Mouse (Mus musculus) MEL (cell line): ENCODE results near the gene Pofut1. TPM values are rescaled to one million over a fixed set of nuclear protein-coding genes. Genes with fewer than 3 reads are reported as not detected.

Source experiments
- DNase-seq: peaks from one replicate; pipeline ENCODE4 v3.0.0; 2011; ENCODE audit warnings: low read depth, low spot score
- H3K27ac ChIP-seq: 2 replicates; pipeline ENCODE4 v1.5.1; 2012; ENCODE audit warnings: low read depth, mild to moderate bottlenecking, control low read depth, low read length, moderate library complexity; ENCODE audit not compliant: control insufficient read depth
- H3K27me3 ChIP-seq, 2 experiments: fragments of 150-350 bp in 1 of 2; sonication (generic) in 1 of 2; 2 replicates each; pipeline ENCODE4 v1.6.1; 2012; ENCODE audit warnings: low read length in 2 of 2, mild to moderate bottlenecking in 2 of 2, improper control_type of control experiment in 1 of 2, moderate library complexity in 1 of 2; ENCODE audit not compliant: insufficient read depth in 2 of 2, control insufficient read depth in 1 of 2
- H3K36me3 ChIP-seq, 2 experiments: 2 replicates each; pipeline ENCODE4 v1.6.1; 2012 to 2014; ENCODE audit warnings: low read length in 2 of 2, improper control_type of control experiment in 1 of 2, inconsistent platforms in 1 of 2, mild to moderate bottlenecking in 1 of 2; ENCODE audit not compliant: insufficient read depth in 2 of 2, control insufficient read depth in 1 of 2
- H3K4me1 ChIP-seq, 2 experiments: fragments of 150-350 bp in 1 of 2; sonication (generic) in 1 of 2; 2 replicates each; pipeline ENCODE4 v1.6.1; 2012; ENCODE audit warnings: low read length in 2 of 2, improper control_type of control experiment in 1 of 2, mild to moderate bottlenecking in 1 of 2; ENCODE audit not compliant: insufficient read depth in 2 of 2, control insufficient read depth in 1 of 2
- H3K4me3 ChIP-seq, 2 experiments: fragments of 150-350 bp in 1 of 2; sonication (generic) in 1 of 2; 2 replicates each; pipeline ENCODE4 v1.5.1; 2012; ENCODE audit warnings: low read depth in 2 of 2, low read length in 2 of 2, mild to moderate bottlenecking in 2 of 2, moderate library complexity in 2 of 2, control low read depth in 1 of 2, improper control_type of control experiment in 1 of 2; ENCODE audit not compliant: control insufficient read depth in 1 of 2, insufficient read depth in 1 of 2
- H3K79me2 ChIP-seq: 2 replicates; pipeline ENCODE4 v1.6.1; 2012; ENCODE audit warnings: mild to moderate bottlenecking, low read length, moderate library complexity; ENCODE audit not compliant: control insufficient read depth, poor library complexity, insufficient read depth
- H3K9ac ChIP-seq: 2 replicates; pipeline ENCODE4 v1.6.1; 2012; ENCODE audit warnings: low read depth, mild to moderate bottlenecking, control low read depth, low read length, moderate library complexity; ENCODE audit not compliant: control insufficient read depth, poor library complexity, severe bottlenecking
- H3K9me3 ChIP-seq: fragments of 150-350 bp; sonication (generic); replicated peaks from 2 replicates; pipeline ENCODE4 v1.6.1; 2012; ENCODE audit warnings: mild to moderate bottlenecking, low read length, improper control_type of control experiment, moderate library complexity; ENCODE audit not compliant: insufficient read depth
- BHLHE40 ChIP-seq: IDR thresholded peaks from 2 replicates; pipeline ENCODE4 v1.6.1; 2012; ENCODE audit warnings: low read depth, mild to moderate bottlenecking, inconsistent platforms, low read length, improper control_type of control experiment, borderline replicate concordance
- CTCF ChIP-seq, 3 experiments: IDR thresholded peaks in 2 of 3; conservative IDR thresholded peaks in 1 of 3; 2 replicates each; pipeline ENCODE4 v1.5.1; 2011 to 2012; ENCODE audit warnings: low read length in 3 of 3, low read depth in 2 of 3, mild to moderate bottlenecking in 2 of 3, improper control_type of control experiment in 1 of 3, inconsistent platforms in 1 of 3, mixed read lengths in 1 of 3, moderate library complexity in 1 of 3; ENCODE audit not compliant: control insufficient read depth in 1 of 3, insufficient read depth in 1 of 3, poor library complexity in 1 of 3, severe bottlenecking in 1 of 3
- E2F4 ChIP-seq: IDR thresholded peaks from 2 replicates; pipeline ENCODE4 v1.6.1; 2011; ENCODE audit warnings: low read depth, low read length, improper control_type of control experiment, borderline replicate concordance
- EP300 ChIP-seq, 2 experiments: IDR thresholded peaks; 2 replicates each; pipeline ENCODE4 v1.6.1; 2011; ENCODE audit warnings: improper control_type of control experiment in 2 of 2, low read length in 2 of 2, low read depth in 1 of 2, mild to moderate bottlenecking in 1 of 2
- GABPA ChIP-seq: IDR thresholded peaks from 2 replicates; pipeline ENCODE4 v1.6.1; 2012; ENCODE audit warnings: low read depth, mild to moderate bottlenecking, inconsistent platforms, low read length, improper control_type of control experiment, moderate library complexity
- GATA1 ChIP-seq: IDR thresholded peaks from 2 replicates; pipeline ENCODE4 v1.6.1; 2011; ENCODE audit warnings: low read depth, low read length, improper control_type of control experiment
- MAFK ChIP-seq: IDR thresholded peaks from 2 replicates; pipeline ENCODE4 v1.6.1; 2011; ENCODE audit warnings: low read depth, mild to moderate bottlenecking, low read length, improper control_type of control experiment, borderline replicate concordance
- MAZ ChIP-seq: IDR thresholded peaks from 2 replicates; pipeline ENCODE4 v1.6.1; 2012; ENCODE audit warnings: low read depth, mild to moderate bottlenecking, inconsistent platforms, low read length, improper control_type of control experiment
- MEF2A ChIP-seq: IDR thresholded peaks from 2 replicates; pipeline ENCODE4 v1.6.1; 2014; ENCODE audit warnings: low read depth, mild to moderate bottlenecking, inconsistent platforms, low read length, improper control_type of control experiment; ENCODE audit not compliant: poor library complexity, insufficient replicate concordance, severe bottlenecking; ENCODE audit errors: extremely low read depth
- MXI1 ChIP-seq: IDR thresholded peaks from 2 replicates; pipeline ENCODE4 v1.6.1; 2011; ENCODE audit warnings: mild to moderate bottlenecking, low read depth, low read length, improper control_type of control experiment
- MYB ChIP-seq: IDR thresholded peaks from 2 replicates; pipeline ENCODE4 v1.6.1; 2011; ENCODE audit warnings: mild to moderate bottlenecking, low read depth, low read length, improper control_type of control experiment
- MYC ChIP-seq: IDR thresholded peaks from 2 replicates; pipeline ENCODE4 v1.6.1; 2011; ENCODE audit warnings: low read depth, mild to moderate bottlenecking, low read length, improper control_type of control experiment, moderate library complexity
- NELFE ChIP-seq: IDR thresholded peaks from 2 replicates; pipeline ENCODE4 v1.6.1; 2011; ENCODE audit warnings: low read depth, low read length, improper control_type of control experiment
- NRF1 ChIP-seq: IDR thresholded peaks from 2 replicates; pipeline ENCODE4 v1.6.1; 2014; ENCODE audit warnings: low read depth, mild to moderate bottlenecking, inconsistent platforms, low read length, improper control_type of control experiment, moderate library complexity; ENCODE audit not compliant: poor library complexity, insufficient read depth, severe bottlenecking
- POLR2A ChIP-seq, 2 experiments: IDR thresholded peaks; 2 replicates each; pipeline ENCODE4 v1.6.1; 2011 to 2012; ENCODE audit warnings: low read length in 2 of 2, mild to moderate bottlenecking in 2 of 2, control low read depth in 1 of 2, improper control_type of control experiment in 1 of 2, low read depth in 1 of 2, moderate library complexity in 1 of 2; ENCODE audit not compliant: control insufficient read depth in 1 of 2, insufficient read depth in 1 of 2, poor library complexity in 1 of 2
- RAD21 ChIP-seq: IDR thresholded peaks from 2 replicates; pipeline ENCODE4 v1.6.1; 2011; ENCODE audit warnings: mild to moderate bottlenecking, low read depth, low read length, improper control_type of control experiment
- RCOR1 ChIP-seq: IDR thresholded peaks from 2 replicates; pipeline ENCODE4 v1.6.1; 2012; ENCODE audit warnings: low read depth, mild to moderate bottlenecking, inconsistent platforms, low read length, improper control_type of control experiment
- SIN3A ChIP-seq: IDR thresholded peaks from 2 replicates; pipeline ENCODE4 v1.6.1; 2012; ENCODE audit warnings: low read length, improper control_type of control experiment, inconsistent platforms
- TAL1 ChIP-seq: IDR thresholded peaks from 2 replicates; pipeline ENCODE4 v1.6.1; 2012; ENCODE audit warnings: mild to moderate bottlenecking, inconsistent platforms, low read length, moderate library complexity, mixed read lengths
- TCF12 ChIP-seq: IDR thresholded peaks from 2 replicates; pipeline ENCODE4 v1.6.1; 2014; ENCODE audit warnings: low read depth, mild to moderate bottlenecking, inconsistent platforms, low read length, improper control_type of control experiment, moderate library complexity
- USF1 ChIP-seq: IDR thresholded peaks from 2 replicates; pipeline ENCODE4 v1.6.1; 2014; ENCODE audit warnings: low read depth, mild to moderate bottlenecking, inconsistent platforms, low read length, improper control_type of control experiment, moderate library complexity
- ZKSCAN1 ChIP-seq: IDR thresholded peaks from 2 replicates; pipeline ENCODE4 v1.6.1; 2012; ENCODE audit warnings: low read depth, mild to moderate bottlenecking, inconsistent platforms, low read length, improper control_type of control experiment, moderate library complexity
- ZNF384 ChIP-seq: IDR thresholded peaks from 2 replicates; pipeline ENCODE4 v1.6.1; 2012; ENCODE audit warnings: low read depth, mild to moderate bottlenecking, inconsistent platforms, low read length, improper control_type of control experiment
- polyA plus RNA-seq, 2 experiments: library from polyadenylated mRNA; stranded (reverse) in 1 of 2; unstranded in 1 of 2; fragments of >175 nt in 1 of 2; fragments of >200 nt in 1 of 2; gene quantifications; 2 replicates each; pipeline versions ENCODE4 v1.2.1 to v1.2.4; 2012; ENCODE audit warnings: low replicate concordance in 2 of 2, low read depth in 1 of 2; ENCODE audit not compliant: insufficient read length in 2 of 2, insufficient read depth in 1 of 2, missing spikeins in 1 of 2
- total RNA-seq: library from RNA; depleted of rRNA; stranded (reverse); fragments of 300-350 nt; gene quantifications from 2 replicates; pipeline ENCODE4 v1.2.3, GENCODE M21; 2012

The Pofut1 gene
- total and polyA plus RNA-seq, 3 experiments, result 20.2 to 28.7 TPM; not detected in 1

DNA sequence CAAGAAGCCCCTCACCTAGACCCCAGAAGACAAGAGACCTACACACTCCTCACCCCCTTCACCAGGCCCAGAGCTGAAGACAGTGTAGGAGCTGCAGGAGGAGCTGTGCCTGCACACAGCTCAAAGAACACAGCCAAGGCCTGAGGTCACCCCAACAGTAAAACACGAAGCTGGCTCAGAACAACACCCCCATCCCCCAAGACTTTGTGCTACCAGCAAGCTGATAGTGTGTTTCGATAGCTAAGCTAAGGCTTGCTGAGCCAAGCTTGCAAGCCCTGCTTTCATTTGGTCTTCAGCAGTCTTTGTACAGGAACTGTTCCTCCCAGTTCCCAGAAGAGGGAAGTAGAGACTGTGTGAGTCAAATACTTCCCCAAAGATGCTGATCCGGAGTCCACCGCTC is 57.5 kb downstream of the Pofut1 start (continued):
- TF ChIP-seq CTCF (IDR thresholded peaks at IDR 0.05 in 2 of 3, conservative IDR thresholded peaks at IDR 0.05 in 1 of 3; ENCODE audit: control insufficient read depth in 1 of 3, insufficient read depth in 1 of 3, low read depth in 2 of 3, low read length in 3 of 3, poor library complexity in 1 of 3, severe bottlenecking in 1 of 3), result peak in 1 of 3 experiments; percentile 49; a peak in 2 of 6 replicates
- TF ChIP-seq RAD21, result peak; percentile 62
- TF ChIP-seq RCOR1, result peak; percentile 50; the same call in 1 of the 2 replicates

DNA sequence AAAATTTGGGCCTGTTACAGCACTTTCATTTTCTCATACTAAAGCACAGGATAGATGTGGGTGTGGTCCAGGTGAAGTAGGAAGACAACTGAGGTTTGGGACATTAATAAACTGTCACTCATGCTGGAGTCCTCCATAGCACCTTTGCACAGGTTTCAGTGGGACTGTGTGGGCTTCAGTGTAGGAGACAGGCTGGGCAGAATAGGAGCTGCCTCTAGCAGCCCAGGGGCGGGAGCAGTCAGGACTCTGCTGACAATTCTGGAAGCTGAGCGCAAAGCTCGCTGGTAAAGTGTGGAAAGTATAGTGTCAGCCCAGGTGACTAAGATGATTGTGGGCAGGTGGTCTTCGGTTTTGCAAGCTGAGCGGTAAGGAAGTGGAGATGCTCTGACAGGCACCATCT is 59.8 kb downstream of the Pofut1 start:
- no peak overlapping the region for H3K4me3 ChIP-seq
- no peak overlapping the region for H3K27ac ChIP-seq
- H3K36me3 ChIP-seq, result peaks cover 0 to 22% of the 10 kb centered on the region in 2 experiments; a peak in 2 of 4 replicates

DNA sequence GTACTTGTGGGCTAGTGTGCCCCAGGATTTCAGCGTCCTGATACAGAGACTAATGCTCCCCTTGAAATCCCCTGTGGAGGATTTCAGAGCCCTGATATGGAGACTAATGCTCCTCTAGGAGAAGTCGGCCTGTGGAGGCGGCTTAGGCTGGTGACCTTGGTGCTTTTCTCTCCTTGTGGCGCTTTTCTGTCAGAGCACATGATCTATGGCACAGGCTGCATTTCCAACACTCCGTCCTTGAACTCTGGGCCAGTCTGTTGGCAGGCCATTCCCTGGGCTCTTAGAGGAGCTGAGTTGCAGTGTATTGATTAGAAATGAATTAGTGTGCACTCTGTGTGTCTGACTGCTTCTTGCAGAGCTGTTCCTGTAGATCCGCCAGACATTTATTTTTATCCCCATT is 63.9 kb downstream of the Pofut1 start:
- TF ChIP-seq MAZ (no peak), CTCF (IDR thresholded peaks at IDR 0.05 in 2 of 3, conservative IDR thresholded peaks at IDR 0.05 in 1 of 3; ENCODE audit: control insufficient read depth in 1 of 3, insufficient read depth in 1 of 3, low read depth in 2 of 3, low read length in 3 of 3, poor library complexity in 1 of 3, severe bottlenecking in 1 of 3) (no peak), GATA1 (no peak), NRF1 (no peak), NELFE (no peak), BHLHE40 (no peak), EP300 (IDR thresholded peaks at IDR 0.05; ENCODE audit: low read depth in 1 of 2, low read length in 2 of 2) (no peak), MYC (no peak)

More for the DNA sequence above, 59.8 kb downstream of the Pofut1 start:
- H3K9me3 ChIP-seq, result no peaks in the 10 kb centered on the region
- peaks cover 0 to 24% of the 10 kb centered on the region in 2 experiments; a peak in 3 of 4 replicates for H3K4me1 ChIP-seq
- no peak for DNase-seq
- peaks cover 10% of the 10 kb centered on the region; the same call in 1 of the 2 replicates for H3K79me2 ChIP-seq
- no peak overlapping the region for H3K9ac ChIP-seq
- TF ChIP-seq GABPA (no peak), GATA1 (no peak), POLR2A (IDR thresholded peaks at IDR 0.05; ENCODE audit: control insufficient read depth in 1 of 2, insufficient read depth in 1 of 2, low read depth in 1 of 2, low read length in 2 of 2, poor library complexity in 1 of 2) (no peak), E2F4 (no peak), ZKSCAN1 (no peak), MEF2A (no peak), TCF12 (no peak), MXI1 (no peak), EP300 (IDR thresholded peaks at IDR 0.05; ENCODE audit: low read depth in 1 of 2, low read length in 2 of 2) (no peak), SIN3A (no peak), MYB (no peak), ZNF384 (no peak), USF1 (no peak), MAFK (no peak), TAL1 (no peak), RCOR1 (no peak), CTCF (IDR thresholded peaks at IDR 0.05 in 2 of 3, conservative IDR thresholded peaks at IDR 0.05 in 1 of 3; ENCODE audit: control insufficient read depth in 1 of 3, insufficient read depth in 1 of 3, low read depth in 2 of 3, low read length in 3 of 3, poor library complexity in 1 of 3, severe bottlenecking in 1 of 3) (no peak)
- TF ChIP-seq, all 39 proteins: peak for 0
- H3K27me3 ChIP-seq, result no peaks in the 10 kb centered on the region

More for the DNA sequence above, 63.9 kb downstream of the Pofut1 start:
- Histone ChIP-seq H3K27me3 (no peaks in the 10 kb centered on the region), H3K79me2 (no peaks in the 10 kb centered on the region), H3K27ac (no peak overlapping the region), H3K9me3 (no peaks in the 10 kb centered on the region), H3K9ac (no peak overlapping the region), H3K4me1 (no peaks in the 10 kb centered on the region; a peak in 2 of 4 replicates), H3K36me3 (peaks cover 0 to 2% of the 10 kb centered on the region in 2 experiments; a peak in 2 of 4 replicates), H3K4me3 (no peak overlapping the region)
- no peak for DNase-seq
